Mouse (Mus musculus) liver, embryonic 11.5 days (tissue): ENCODE data around the gene Nectin4. TPM values are rescaled to one million over a fixed set of nuclear protein-coding genes. Genes with fewer than 3 reads are reported as not detected.

Experiments used
- ATAC-seq: fragments of 200-750 bp; cut with Nextera tagmentation; replicated peaks from 2 replicates; pipeline ENCODE4 v1.8.0; 2017; ENCODE audit warnings: moderate number of reproducible peaks, mild to moderate bottlenecking, moderate TSS enrichment, moderate library complexity; ENCODE audit not compliant: low FRiP score
- DNase-seq: peaks from one replicate; pipeline ENCODE4 v3.0.0-alpha.2; 2017; ENCODE audit warnings: low spot score
- H3K27ac ChIP-seq: fragments of 300-500 bp; sonication (generic); 2 replicates; pipeline ENCODE4 v1.5.1; 2014; ENCODE audit warnings: mild to moderate bottlenecking, low read depth, low read length, control low read depth
- H3K27me3 ChIP-seq: fragments of 300-500 bp; sonication (generic); replicated peaks from 2 replicates; pipeline ENCODE4 v1.6.1; 2014; ENCODE audit warnings: low read length, mixed read lengths; ENCODE audit not compliant: control insufficient read depth, insufficient read depth
- H3K36me3 ChIP-seq: fragments of 300-500 bp; sonication (generic); 2 replicates; pipeline ENCODE4 v1.6.1; 2014; ENCODE audit warnings: mild to moderate bottlenecking, low read length, moderate library complexity, mixed read lengths; ENCODE audit not compliant: control insufficient read depth, insufficient read depth
- H3K4me1 ChIP-seq: fragments of 300-500 bp; sonication (generic); replicated peaks from 2 replicates; pipeline ENCODE4 v1.6.1; 2014; ENCODE audit warnings: low read length, mixed read lengths; ENCODE audit not compliant: control insufficient read depth, insufficient read depth
- H3K4me2 ChIP-seq: fragments of 300-500 bp; sonication (generic); 2 replicates; pipeline ENCODE4 v1.6.1; 2014; ENCODE audit warnings: mild to moderate bottlenecking, control low read depth, moderate library complexity
- H3K4me3 ChIP-seq: fragments of 300-500 bp; sonication (generic); 2 replicates; pipeline ENCODE4 v1.5.1; 2014; ENCODE audit warnings: low read depth, low read length, control low read depth
- H3K9ac ChIP-seq: fragments of 300-500 bp; sonication (generic); 2 replicates; pipeline ENCODE4 v1.6.1; 2014; ENCODE audit warnings: low read depth, low read length, control low read depth
- H3K9me3 ChIP-seq: fragments of 300-500 bp; sonication (generic); 2 replicates; pipeline ENCODE4 v1.6.1; 2016; ENCODE audit warnings: low read length, inconsistent platforms, mixed read lengths; ENCODE audit not compliant: control insufficient read depth
- WGBS: fragments of 180-500 bp; shearing (Covaris S2); extraction: QIAGEN DNeasy Blood & Tissue Kit; methylation state at CpG from one replicate; pipeline ENCODE4 v1.1.7; 2014; 5-methylcytosine and 5-hydroxymethylcytosine counted together
- polyA plus RNA-seq: library from polyadenylated mRNA; unstranded; fragments of >200 nt; fragmentation: Nextera tagmentation; extraction: Ambion mirVana; gene quantifications from 2 replicates; pipeline ENCODE4 v1.2.1, GENCODE M21; 2014

Gene Nectin4
- polyA plus RNA-seq, 1 experiment from 2014 or later, result 0.53 TPM

GRCm38 (mm10) chr1:171411492-171411941 is 41.6 kb downstream of the Nectin4 start:
- Histone ChIP-seq H3K4me3 (peak overlapping the region; percentile 97), H3K27me3 (no peaks in the 10 kb centered on the region), H3K27ac (peak overlapping the region; percentile 78), H3K4me2 (peak overlapping the region; percentile 69), H3K36me3 (peaks cover 8% of the 10 kb centered on the region), H3K9me3 (no peaks in the 10 kb centered on the region), H3K4me1 (peaks cover 18% of the 10 kb centered on the region), H3K9ac (peak overlapping the region; percentile 93)
- ATAC-seq (peak; percentile 75), DNase-seq (no peak)
- WGBS, result under 1% methylated on average over 34 of the region's 39 CpGs

- Histone ChIP-seq H3K36me3 (peaks cover 12% of the 10 kb centered on the region), H3K4me3 (peak overlapping the region; percentile 97), H3K9me3 (no peaks in the 10 kb centered on the region), H3K4me1 (peaks cover 18% of the 10 kb centered on the region), H3K27ac (peak overlapping the region; percentile 78), H3K9ac (peak overlapping the region; percentile 93), H3K27me3 (no peaks in the 10 kb centered on the region), H3K4me2 (peak overlapping the region; percentile 69)
- DNase-seq, result peak; percentile 56
- no peak for ATAC-seq
- WGBS, result under 1% methylated on average over 20 of the region's 20 CpGs
These were observed 42.1 kb downstream of the Nectin4 start for GRCm38 (mm10) chr1:171412001-171412441.

DNA sequence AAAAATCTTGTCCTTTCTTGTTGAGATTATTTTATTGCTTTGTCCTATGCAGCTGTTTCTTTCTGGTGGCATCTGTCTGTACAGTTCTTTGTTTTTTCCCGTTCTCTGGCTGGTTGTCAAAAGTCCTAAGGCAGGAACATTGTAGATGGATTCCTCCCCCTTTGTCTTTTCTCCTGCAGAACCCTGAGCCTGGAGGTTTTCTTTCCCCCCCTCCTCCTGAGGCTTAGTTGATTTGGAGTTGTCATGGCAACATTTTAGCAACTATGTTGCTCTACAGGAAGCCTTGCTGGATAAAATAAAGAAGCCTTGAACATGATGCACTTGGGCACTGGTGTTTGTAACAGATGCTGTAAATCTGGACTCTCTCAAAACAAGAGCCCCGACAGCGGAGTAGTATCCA is 42.5 kb downstream of the Nectin4 start:
- H3K27ac ChIP-seq, result no peak overlapping the region
- 56% methylated on average over 3 of the region's 3 CpGs for WGBS
- peaks cover 16% of the 10 kb centered on the region for H3K36me3 ChIP-seq
- peaks cover 18% of the 10 kb centered on the region for H3K4me1 ChIP-seq
- peak overlapping the region; percentile 93 for H3K9ac ChIP-seq
- no peaks in the 10 kb centered on the region for H3K9me3 ChIP-seq
- ATAC-seq, result no peak
- H3K4me2 ChIP-seq, result peak overlapping the region; percentile 69
- peak overlapping the region; percentile 97 for H3K4me3 ChIP-seq
- no peak for DNase-seq
- H3K27me3 ChIP-seq, result no peaks in the 10 kb centered on the region

DNA sequence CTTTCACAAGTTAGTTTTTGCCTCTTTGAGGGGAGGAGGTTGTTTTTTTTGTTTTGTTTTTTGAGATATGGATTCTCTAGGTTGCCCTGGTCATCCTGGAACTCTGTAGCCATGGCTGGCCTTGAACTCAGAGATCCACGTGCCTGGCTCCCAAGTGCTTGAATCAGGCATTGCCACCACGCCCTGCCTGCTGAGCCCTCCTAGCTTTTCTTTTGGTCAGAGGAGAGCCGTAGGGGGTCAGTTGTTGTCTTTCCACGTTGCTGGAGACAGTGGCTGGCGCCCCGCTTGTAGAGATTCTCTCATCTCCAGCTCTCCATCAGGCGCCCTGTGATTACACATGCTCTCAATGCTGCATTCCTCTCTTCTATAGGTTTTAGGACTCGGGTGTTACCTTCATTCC is 43.7 kb downstream of the Nectin4 start:
- WGBS, result 69% methylated on average over 8 of the region's 8 CpGs
- Histone ChIP-seq H3K4me2 (no peak overlapping the region; the same call in 1 of the 2 replicates), H3K27me3 (no peaks in the 10 kb centered on the region), H3K36me3 (peaks cover 22% of the 10 kb centered on the region), H3K4me3 (0 out of 2 replicates have a peak overlapping the region, but pooled peaks have one; percentile 4), H3K9me3 (no peaks in the 10 kb centered on the region), H3K4me1 (peaks cover 18% of the 10 kb centered on the region), H3K9ac (no peak overlapping the region), H3K27ac (no peak overlapping the region)
- ATAC-seq, result no peak
- DNase-seq, result no peak

DNA sequence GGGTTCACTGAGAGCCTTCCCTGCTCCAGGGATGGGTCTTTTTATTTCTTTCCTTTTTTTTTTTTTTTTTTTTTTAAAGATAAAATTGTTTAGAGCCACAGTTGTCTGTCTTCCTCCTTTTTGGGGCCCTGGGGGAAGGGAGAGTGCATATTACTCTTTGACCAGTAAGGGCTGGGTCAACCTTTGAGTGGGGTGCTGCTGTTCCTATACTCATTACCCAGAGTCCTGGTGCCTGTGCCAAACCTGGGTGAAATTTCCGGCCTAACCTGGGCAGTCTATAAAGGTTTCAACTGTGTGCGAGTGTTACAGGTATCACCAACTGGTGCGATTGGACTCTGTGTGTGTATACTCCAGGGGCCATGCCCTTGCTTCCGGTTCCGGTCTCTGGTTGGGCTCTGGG is 48.8 kb downstream of the Nectin4 start, which contains the start of gene Tstd1:
Tstd1 (plus strand) TSS at position 213 of the 400 bp plus-strand sequence.
- ATAC-seq, result no peak
- Histone ChIP-seq H3K27me3 (no peaks in the 10 kb centered on the region), H3K27ac (no peak within 1 kb of the TSS), H3K4me2 (no peak within 1 kb of the TSS), H3K9me3 (no peaks in the 10 kb centered on the region), H3K4me1 (peaks cover 7% of the 10 kb centered on the region; the same call in 1 of the 2 replicates), H3K36me3 (peaks cover 26% of the 10 kb centered on the region), H3K9ac (no peak within 1 kb of the TSS), H3K4me3 (no peak within 1 kb of the TSS)
- DNase-seq, result no peak
- 92% methylated on average over 5 of the region's 5 CpGs for WGBS

DNA sequence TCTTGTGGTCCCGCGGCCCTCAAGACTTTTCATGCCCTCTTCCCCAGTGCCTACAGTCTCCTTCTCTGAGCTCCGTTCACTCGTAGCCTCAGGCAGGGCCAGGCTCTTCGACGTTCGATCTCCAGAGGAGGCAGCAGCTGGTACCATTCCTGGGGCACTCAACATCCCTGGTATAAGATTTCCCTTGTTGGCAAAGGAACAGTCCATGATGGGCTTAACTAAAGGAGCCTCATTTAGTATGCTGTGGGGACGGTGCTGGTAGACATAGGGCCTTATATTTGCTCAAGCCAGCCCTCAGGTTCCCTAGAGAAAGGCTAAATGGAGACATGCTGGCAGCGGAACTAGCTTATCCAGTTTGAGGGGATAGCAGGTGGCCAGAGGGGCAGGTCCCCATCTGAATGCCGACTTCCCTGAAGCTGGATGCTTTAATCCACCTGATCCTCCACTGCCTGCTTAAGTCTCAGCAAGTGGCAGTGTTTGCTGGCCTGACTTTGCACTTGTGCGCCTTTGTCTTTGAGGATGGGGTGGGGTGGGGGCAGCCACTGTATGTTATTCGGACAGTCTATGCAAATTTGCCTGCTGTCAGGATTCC is 49.5 kb downstream of the Nectin4 start:
- Histone ChIP-seq H3K4me3 (no peak overlapping the region), H3K9me3 (no peaks in the 10 kb centered on the region), H3K36me3 (peaks cover 24% of the 10 kb centered on the region), H3K4me2 (no peak overlapping the region), H3K4me1 (peaks cover 3% of the 10 kb centered on the region; the same call in 1 of the 2 replicates), H3K27ac (no peak overlapping the region), H3K27me3 (no peaks in the 10 kb centered on the region), H3K9ac (no peak overlapping the region)
- no peak for DNase-seq
- WGBS, result 77% methylated on average over 12 of the region's 12 CpGs
- no peak for ATAC-seq

DNA sequence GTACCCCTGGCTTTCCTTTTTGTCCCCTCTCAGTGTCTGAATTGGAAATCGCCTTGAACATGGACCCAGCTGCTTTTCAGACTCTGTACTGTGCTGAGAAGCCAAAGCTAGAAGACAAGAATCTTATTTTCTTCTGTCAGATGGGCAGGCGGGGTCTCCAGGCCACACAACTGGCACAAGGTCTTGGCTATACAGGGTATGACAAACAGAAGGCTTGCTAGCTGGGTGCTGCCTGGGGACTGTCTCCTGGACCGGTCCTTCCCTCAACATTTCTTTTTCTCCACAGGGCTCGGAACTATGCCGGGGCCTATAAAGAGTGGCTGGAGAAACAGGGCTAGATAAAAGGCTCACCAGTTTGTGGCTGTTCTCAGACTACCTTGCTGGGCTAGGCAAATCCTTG is 50.0 kb downstream of the Nectin4 start:
- 86% methylated on average over 5 of the region's 5 CpGs for WGBS
- ATAC-seq, result no peak
- peaks cover 24% of the 10 kb centered on the region for H3K36me3 ChIP-seq

DNA sequence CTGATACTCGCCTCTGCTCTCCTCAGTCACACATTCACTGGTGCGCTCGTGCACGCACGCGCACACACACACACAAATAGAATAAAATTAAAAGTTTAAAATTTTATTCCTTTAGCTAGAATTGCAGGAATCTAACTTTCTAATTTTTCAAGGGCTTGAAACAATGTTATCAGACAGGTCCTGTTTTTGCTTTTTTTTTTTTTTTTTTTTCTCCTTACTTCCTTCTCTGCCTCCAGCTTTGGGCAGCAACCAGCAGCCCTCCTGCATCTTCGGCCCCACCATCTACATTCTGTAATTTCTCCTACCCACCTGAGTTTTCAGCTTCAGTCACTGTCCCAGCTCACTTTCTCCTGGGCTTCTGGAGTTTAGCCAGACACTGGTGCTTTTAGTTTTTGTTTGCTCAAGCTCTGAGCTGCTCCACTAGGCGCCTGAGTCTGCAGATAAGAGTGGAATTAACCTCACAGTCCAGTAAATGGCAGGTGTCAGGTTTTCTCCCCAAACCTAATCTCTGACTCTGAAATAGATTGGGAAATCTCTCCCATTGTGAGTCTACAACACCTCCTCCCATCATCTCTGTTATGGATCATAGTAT is 52.7 kb downstream of the Nectin4 start:
- Histone ChIP-seq H3K4me2 (no peak overlapping the region), H3K36me3 (peaks cover 10% of the 10 kb centered on the region), H3K9ac (no peak overlapping the region), H3K9me3 (no peaks in the 10 kb centered on the region), H3K27ac (no peak overlapping the region), H3K4me1 (no peaks in the 10 kb centered on the region; the same call in 1 of the 2 replicates), H3K4me3 (no peak overlapping the region), H3K27me3 (no peaks in the 10 kb centered on the region)
- 74% methylated on average over 8 of the region's 8 CpGs for WGBS
- ATAC-seq (no peak), DNase-seq (no peak)

More for the DNA sequence above, 50.0 kb downstream of the Nectin4 start:
- Histone ChIP-seq H3K9me3 (no peaks in the 10 kb centered on the region), H3K27me3 (no peaks in the 10 kb centered on the region), H3K4me2 (no peak overlapping the region), H3K4me1 (no peaks in the 10 kb centered on the region), H3K9ac (no peak overlapping the region), H3K27ac (no peak overlapping the region), H3K4me3 (no peak overlapping the region)
- no peak for DNase-seq
